Mouse (Mus musculus) gastrocnemius, postnatal 14 days (tissue): Measurements from ENCODE around the gene Ttc12. TPM values are rescaled to one million over a fixed set of nuclear protein-coding genes. Genes with fewer than 3 reads are reported as not detected.

Source experiments
- DNase-seq: peaks from one replicate; pipeline ENCODE4 v3.0.0; 2021; ENCODE audit warnings: mixed read lengths
- intact Hi-C: fragments of 180-260 bp; cut with DNase I; formaldehyde crosslinking; loops from one replicate; pipeline ENCODE4 v1.15.1; 2025; ENCODE audit warnings: low total_unique reads
- total RNA-seq, 2 experiments: library from RNA; stranded (reverse); gene quantifications; 2 replicates each; pipeline ENCODE4 v1.2.3; 2021

Ttc12 gene
- total RNA-seq, 2 experiments from 2014 or later, result 0.86 to 1.2 TPM

- intact Hi-C loops, result loop anchor here (5.0 kb wide), 1 partner anchor 943 kb away; no protein-coding TSS in a partner anchor
- peak; percentile 55 for DNase-seq
Observed at GRCm38 (mm10) chr9:49493979-49494649, 8.1 kb upstream of the Ttc12 start.

DNA sequence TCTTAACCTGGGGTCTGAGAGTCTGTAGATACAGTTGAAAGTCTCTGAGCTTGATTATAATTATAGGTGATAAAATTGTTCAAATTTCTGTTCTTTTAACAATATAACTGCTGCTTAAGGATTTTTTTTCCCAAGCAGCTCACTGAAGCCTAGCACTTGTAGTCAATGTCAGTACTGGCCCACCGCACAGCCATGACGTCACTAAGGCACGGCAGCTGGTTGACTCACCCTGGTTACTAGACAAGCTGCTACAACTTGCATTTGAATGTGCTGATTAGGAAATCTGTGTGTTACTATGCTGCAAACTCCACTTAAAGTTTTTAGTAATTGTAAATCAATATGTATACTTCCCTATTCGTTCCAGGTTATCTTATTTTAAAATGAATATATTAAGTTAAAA is 4.6 kb upstream of the Ttc12 start:
- no peak for DNase-seq
- intact Hi-C loops, result loop anchor here (5.0 kb wide), 1 partner anchor 947 kb away; no protein-coding TSS in a partner anchor

DNA sequence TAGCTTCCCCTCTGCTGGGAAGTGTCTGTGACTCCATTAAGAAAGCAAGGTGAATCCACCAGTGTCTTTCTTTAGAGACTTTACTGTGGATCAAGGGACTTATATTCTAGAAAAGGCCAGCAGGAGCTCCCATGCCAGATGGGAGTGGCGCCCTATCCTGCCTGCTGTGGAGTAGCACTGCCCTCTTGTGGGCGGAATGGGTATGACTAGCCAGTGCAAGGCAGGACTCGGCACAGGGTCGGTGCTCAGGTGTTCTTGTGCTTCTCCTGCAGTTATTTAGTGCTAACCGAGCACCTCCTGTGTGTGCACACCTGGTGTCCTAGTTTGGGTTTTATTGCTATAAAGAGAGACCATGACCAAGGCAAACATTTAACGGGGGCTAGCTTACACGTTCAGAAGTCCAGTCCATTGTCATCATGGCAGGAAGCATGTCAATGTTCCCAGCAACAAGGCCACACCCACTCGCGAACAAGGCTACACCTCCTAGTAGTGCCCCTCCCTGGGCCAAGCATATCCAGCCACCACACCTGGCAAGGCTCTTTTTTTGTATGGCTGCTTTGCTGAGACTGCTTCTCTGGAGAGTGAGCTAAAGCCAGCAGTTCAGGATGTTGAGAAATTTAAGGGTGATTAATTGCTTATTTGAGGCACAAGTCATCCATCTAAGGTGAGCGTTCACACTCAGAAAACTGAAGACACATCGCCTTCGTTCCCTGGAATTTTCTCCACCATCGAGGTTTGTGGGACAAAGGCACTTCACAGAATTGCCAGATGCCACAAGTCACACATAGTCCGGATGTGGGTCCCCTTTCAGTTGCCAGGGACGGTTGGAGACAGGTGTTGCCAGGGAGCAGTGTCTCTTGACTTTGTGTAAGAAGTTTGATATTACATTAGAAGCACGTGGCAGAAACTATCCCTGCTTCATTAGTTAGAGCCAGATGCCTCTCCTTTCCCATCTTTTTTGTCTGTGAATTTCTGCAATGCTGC is 3.2 kb upstream of the Ttc12 start:
- peak; percentile 82 for DNase-seq
- intact Hi-C loops, result loop anchor here (2.0 kb wide), 2 partner anchors 242 to 408 kb away; partner anchors contain the start of gene Tmprss5

DNA sequence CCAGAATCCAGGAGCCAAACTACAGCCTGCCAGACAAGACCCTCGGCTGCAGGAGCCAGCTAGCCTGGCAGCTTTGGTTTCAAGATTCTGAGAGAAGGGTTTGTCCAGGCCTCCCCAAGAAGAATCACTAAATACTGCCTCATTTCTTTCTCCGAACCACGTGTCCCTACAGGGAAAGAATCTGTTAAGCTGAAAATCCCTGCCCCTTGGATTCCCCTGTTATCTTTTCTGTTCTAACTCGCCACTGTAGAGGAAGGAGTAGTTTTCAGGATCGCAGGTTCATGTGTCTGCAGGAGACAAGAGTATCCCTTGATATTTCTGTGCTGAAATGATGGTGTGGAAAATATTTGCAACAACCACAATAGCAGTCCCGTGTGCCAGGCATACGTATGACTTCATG is 2.2 kb upstream of the Ttc12 start:
- no peak for DNase-seq
- intact Hi-C loops, result loop anchor here (2.0 kb wide), 2 partner anchors 241 to 407 kb away; partner anchors contain the start of gene Tmprss5

DNA sequence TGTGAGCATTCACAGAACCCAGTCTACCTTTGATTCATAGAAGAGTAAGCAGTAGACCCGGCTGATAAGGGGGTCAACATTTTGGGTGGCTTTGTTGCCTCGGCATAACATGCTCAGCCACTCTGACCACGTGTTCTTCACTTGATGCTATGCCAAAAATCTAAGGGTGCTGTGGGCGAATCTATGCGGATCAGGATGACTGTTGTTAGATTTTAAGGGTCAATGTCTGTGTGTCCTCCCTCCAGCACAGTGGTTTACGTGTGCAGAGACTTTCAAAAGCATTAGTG is 1.6 kb upstream of the Ttc12 start:
- intact Hi-C loops, result no loop called here

DNA sequence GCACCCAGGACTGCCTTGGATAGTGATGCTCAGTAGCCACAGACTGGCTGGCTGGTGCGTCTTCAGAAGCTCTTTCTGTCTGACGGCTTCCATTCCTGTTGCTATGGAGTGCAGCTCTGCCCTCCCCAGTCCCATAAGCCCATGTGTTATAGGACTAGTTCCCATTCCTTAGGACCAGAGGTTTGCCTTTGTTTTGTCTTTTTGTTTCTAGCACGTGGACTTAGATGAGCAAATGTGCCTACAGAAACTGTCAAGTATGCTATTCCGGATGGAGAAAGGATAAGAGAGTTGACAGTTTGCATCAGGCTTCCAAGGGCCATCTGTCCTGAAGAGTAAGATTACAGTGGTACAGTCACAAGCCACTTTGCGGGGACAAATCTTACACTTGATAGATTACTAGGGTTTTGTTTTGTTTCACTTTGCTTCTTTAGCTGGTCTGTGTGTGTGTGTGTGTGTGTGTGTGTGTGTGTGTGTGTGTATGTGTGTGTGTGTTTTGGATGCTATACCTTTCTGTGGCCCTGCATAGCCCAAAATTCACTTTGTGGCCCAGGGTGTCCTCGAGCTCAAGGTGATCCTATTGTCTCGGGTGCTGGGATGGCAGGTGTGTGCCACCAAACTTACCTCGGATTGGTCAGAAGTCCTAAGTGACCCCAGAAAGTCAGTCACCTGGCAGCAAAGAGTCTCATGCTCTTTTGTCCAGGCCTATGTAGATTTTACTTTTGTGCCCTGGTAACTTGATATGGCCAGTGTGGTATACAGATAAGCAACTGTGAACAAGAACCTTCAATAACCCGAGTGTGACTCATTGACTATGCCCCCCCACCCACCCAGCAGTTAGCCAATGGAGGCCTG is 1.0 kb upstream of the Ttc12 start:
- intact Hi-C loops, result no loop called here
- no peak for DNase-seq

More for the DNA sequence above, 1.6 kb upstream of the Ttc12 start:
- DNase-seq, result no peak

DNA sequence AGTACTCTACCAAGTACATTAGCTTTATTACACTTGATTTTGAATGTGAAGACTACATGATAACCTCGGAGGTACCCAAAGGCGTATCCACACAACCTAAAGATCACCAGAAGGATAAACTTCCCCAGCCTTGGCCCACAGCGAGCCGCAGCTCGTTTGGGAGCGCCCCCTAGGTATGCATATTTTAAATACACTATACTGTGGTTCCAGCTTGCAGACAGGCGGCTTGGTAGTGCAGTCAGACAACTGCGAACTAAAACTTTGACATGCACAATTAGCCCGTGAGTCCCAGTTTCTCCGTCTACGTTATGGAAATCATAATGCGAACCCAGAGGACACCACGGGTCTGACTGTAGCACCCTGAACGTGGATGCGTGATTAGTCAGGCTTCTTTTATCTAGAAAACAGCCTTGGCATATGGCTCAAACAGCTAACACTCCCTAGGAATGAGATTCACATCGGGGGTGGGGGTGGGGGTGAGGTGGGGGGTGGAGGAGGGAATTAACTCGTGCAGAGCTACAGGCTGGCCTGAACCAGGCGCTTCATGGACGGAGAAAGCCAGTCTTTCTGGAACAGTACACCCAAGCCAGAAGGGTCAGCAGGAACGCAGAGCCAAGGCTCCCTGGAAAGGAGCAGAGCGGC is 654 bp downstream of the Ttc12 start:
- intact Hi-C loops, result no loop called here
- DNase-seq, result no peak

DNA sequence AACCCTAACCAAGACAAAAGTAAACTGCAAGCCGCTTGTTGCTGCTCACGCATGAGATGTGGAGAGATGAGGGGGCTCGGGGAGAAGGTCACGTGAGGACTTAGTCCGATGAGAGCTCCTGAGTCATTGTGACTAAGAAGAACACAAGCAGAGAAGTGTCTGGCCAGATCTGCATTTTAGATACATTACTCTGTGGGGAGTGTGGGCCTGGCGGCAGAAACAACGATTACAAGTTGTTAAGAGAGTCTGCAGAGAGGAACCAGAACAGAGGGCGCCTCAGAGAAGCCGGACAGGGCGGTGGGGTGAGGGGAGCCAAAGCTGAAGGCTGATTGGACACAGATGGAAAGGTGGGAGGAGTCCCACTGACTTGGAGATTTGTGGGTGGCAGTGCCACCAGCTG is 2.7 kb downstream of the Ttc12 start:
- intact Hi-C loops, result no loop called here

DNA sequence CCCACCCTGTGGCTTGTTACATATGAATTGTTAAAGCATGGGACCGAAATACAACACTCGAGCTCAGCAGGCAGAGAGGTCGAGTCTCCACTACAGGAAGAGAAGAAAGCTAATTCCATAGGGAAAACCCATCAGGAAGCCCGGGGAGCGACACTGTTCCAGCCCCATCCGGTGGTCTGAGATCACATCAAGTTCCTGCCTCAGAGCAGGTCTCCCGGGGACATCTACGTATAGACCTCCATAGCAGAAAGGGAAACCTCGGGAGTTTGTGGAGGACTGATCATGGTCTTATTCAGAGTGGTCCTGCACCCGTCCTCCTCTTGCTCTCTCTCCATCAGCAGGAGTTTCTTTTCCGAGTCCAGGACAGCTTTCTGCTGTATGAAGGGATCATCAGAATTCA is 13.9 kb downstream of the Ttc12 start:
- no peak for DNase-seq
- intact Hi-C loops, result no loop called here

More for the DNA sequence above, 2.7 kb downstream of the Ttc12 start:
- no peak for DNase-seq

- intact Hi-C loops, result no loop called here
- DNase-seq, result no peak
Observed at GRCm38 (mm10) chr9:49470946-49471345, 15.1 kb downstream of the Ttc12 start.

GRCm38 (mm10) chr9:49470006-49470405 is 16.0 kb downstream of the Ttc12 start:
- intact Hi-C loops, result no loop called here
- DNase-seq, result no peak

- no peak for DNase-seq
- intact Hi-C loops, result no loop called here
Observed at GRCm38 (mm10) chr9:49456136-49456535, 29.9 kb downstream of the Ttc12 start.

DNA sequence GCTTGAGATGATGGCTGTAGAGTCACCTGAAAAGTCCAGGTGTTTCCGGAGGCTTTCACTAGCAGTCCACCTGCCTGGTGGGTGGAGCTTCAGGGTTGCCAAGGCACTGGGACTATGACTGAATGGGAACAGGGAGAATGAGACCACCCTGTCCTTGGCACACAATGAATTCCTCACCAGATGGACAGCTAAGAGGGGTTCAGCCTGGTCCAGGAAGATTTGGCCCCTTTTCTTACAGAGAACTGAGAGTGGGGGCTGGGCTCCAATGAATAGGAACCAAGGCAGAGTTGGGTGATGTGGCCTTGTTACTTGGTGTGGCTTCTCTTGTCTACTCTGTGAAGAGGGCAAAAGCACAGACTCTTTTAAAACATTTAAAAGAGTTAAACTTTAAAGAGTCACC is 33.6 kb downstream of the Ttc12 start:
- intact Hi-C loops, result no loop called here

GRCm38 (mm10) chr9:49450491-49450890 is 35.5 kb downstream of the Ttc12 start:
- intact Hi-C loops, result no loop called here
- DNase-seq, result no peak

More for the DNA sequence above, 33.6 kb downstream of the Ttc12 start:
- no peak for DNase-seq

DNA sequence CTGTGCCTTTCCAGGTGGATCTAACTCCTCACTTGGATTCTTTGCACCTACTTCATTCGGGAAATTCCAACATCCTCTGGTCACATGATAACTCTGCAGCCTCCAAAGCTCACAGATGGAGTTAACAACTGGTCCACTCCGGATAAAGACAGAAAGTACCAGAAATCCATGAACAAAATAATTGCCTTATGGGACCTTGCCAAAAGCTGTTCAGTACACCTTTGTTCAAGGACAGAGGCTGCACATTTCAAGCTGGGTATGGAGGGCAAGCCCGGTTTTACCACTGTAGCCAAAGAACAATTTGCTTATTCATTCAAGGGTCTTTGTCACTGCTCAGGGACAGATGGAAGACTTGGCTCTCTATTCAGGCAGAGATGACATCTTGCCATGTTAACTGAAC is 43.4 kb downstream of the Ttc12 start:
- DNase-seq, result no peak
- intact Hi-C loops, result no loop called here

GRCm38 (mm10) chr9:49427478-49427877 is 58.5 kb downstream of the Ttc12 start:
- intact Hi-C loops, result no loop called here

GRCm38 (mm10) chr9:49426921-49427320 is 59.1 kb downstream of the Ttc12 start, which contains the start of gene Ankk1:
Ankk1 (minus strand) TSS chr9:49427021.
- no peak for DNase-seq
- intact Hi-C loops, result no loop called here

More at GRCm38 (mm10) chr9:49427478-49427877, 58.5 kb downstream of the Ttc12 start:
- DNase-seq, result no peak

- intact Hi-C loops, result no loop called here
- no peak for DNase-seq
Observed at GRCm38 (mm10) chr9:49425585-49425984, 60.4 kb downstream of the Ttc12 start.

GRCm38 (mm10) chr9:49423866-49424265 is 62.2 kb downstream of the Ttc12 start:
- DNase-seq, result no peak
- intact Hi-C loops, result no loop called here
